Mouse (Mus musculus) embryonic facial prominence, embryonic 14.5 days (tissue): ENCODE measurements at regions not wholly inside any gene's neighbourhood (a gene's known extent, or its start where the extent isn't known, plus 50 kb on each side); places are given as distances from the start of the nearest gene placed in this dataset.

ENCODE experiments used
- ATAC-seq: fragments of 200-750 bp; cut with Nextera tagmentation; 2 replicates; pipeline ENCODE4 v1.8.0; 2017; ENCODE audit warnings: low read depth, moderate number of reproducible peaks, moderate TSS enrichment
- DNase-seq: peaks from one replicate; pipeline ENCODE4 v3.0.0-alpha.2; 2015; ENCODE audit warnings: low spot score
- H3K27ac ChIP-seq: fragments of 300-500 bp; sonication (generic); replicated peaks from 2 replicates; pipeline ENCODE4 v1.5.1; 2014; ENCODE audit warnings: low read depth, mild to moderate bottlenecking, low read length, moderate library complexity
- H3K27me3 ChIP-seq: fragments of 300-500 bp; sonication (generic); replicated peaks from 2 replicates; pipeline ENCODE4 v1.6.1; 2014; ENCODE audit warnings: low read length; ENCODE audit not compliant: control insufficient read depth, insufficient read depth
- H3K36me3 ChIP-seq: fragments of 300-500 bp; sonication (generic); 2 replicates; pipeline ENCODE4 v1.6.1; 2014; ENCODE audit warnings: low read length, mixed read lengths; ENCODE audit not compliant: control insufficient read depth, insufficient read depth
- H3K4me1 ChIP-seq: fragments of 300-500 bp; sonication (generic); 2 replicates; pipeline ENCODE4 v1.6.1; 2014; ENCODE audit warnings: antibody characterized with exemption, low read length; ENCODE audit not compliant: control insufficient read depth, insufficient read depth
- H3K4me2 ChIP-seq: fragments of 300-500 bp; sonication (generic); 2 replicates; pipeline ENCODE4 v1.6.1; 2014; ENCODE audit warnings: low read depth, mild to moderate bottlenecking, low read length, moderate library complexity, mixed read lengths
- H3K4me3 ChIP-seq: fragments of 300-500 bp; sonication (generic); 2 replicates; pipeline ENCODE4 v1.5.1; 2014; ENCODE audit warnings: low read depth, mild to moderate bottlenecking, low read length
- H3K9ac ChIP-seq: fragments of 300-500 bp; sonication (generic); 2 replicates; pipeline ENCODE4 v1.6.1; 2014; ENCODE audit warnings: low read depth, mild to moderate bottlenecking, low read length, moderate library complexity, mixed read lengths
- H3K9me3 ChIP-seq: fragments of 300-500 bp; sonication (generic); 2 replicates; pipeline ENCODE4 v1.6.1; 2016; ENCODE audit warnings: low read length; ENCODE audit not compliant: control insufficient read depth
- WGBS: fragments of 180-500 bp; shearing (Covaris S2); extraction: QIAGEN DNeasy Blood & Tissue Kit; methylation state at CpG from one replicate; pipeline ENCODE4 v1.1.7; 2014; 5-methylcytosine and 5-hydroxymethylcytosine counted together

- Histone ChIP-seq H3K27ac (no peak overlapping the region), H3K9me3 (no peaks in the 10 kb centered on the region), H3K9ac (no peak overlapping the region), H3K4me1 (no peaks in the 10 kb centered on the region; the same call in 1 of the 2 replicates), H3K4me2 (no peak overlapping the region), H3K4me3 (no peak overlapping the region), H3K36me3 (no peaks in the 10 kb centered on the region), H3K27me3 (peaks cover 9% of the 10 kb centered on the region; the same call in 1 of the 2 replicates)
- ATAC-seq (no peak), DNase-seq (no peak)
These were observed 103.9 kb upstream of the Cmc1 start for GRCm38 (mm10) chr9:118253829-118254228.

- no peaks in the 10 kb centered on the region; the same call in 1 of the 2 replicates for H3K4me1 ChIP-seq
- WGBS, result 40% methylated on average over 9 of the region's 9 CpGs
- no peak overlapping the region for H3K4me2 ChIP-seq
- DNase-seq, result no peak
- ATAC-seq, result no peak
- H3K9me3 ChIP-seq, result no peaks in the 10 kb centered on the region
- no peaks in the 10 kb centered on the region for H3K36me3 ChIP-seq
- no peak overlapping the region for H3K4me3 ChIP-seq
- H3K27ac ChIP-seq, result no peak overlapping the region
- peaks cover 9% of the 10 kb centered on the region; the same call in 1 of the 2 replicates for H3K27me3 ChIP-seq
- H3K9ac ChIP-seq, result no peak overlapping the region
These were observed 105.3 kb upstream of the Cmc1 start for GRCm38 (mm10) chr9:118255200-118255733.

- no peak overlapping the region for H3K4me2 ChIP-seq
- no peak overlapping the region for H3K4me3 ChIP-seq
- ATAC-seq (no peak), DNase-seq (peak; percentile 35)
- peaks cover 9% of the 10 kb centered on the region; the same call in 1 of the 2 replicates for H3K27me3 ChIP-seq
- no peaks in the 10 kb centered on the region for H3K9me3 ChIP-seq
- no peaks in the 10 kb centered on the region for H3K36me3 ChIP-seq
- no peak overlapping the region for H3K9ac ChIP-seq
- 18% methylated on average over 11 of the region's 11 CpGs for WGBS
- no peak overlapping the region for H3K27ac ChIP-seq
- H3K4me1 ChIP-seq, result no peaks in the 10 kb centered on the region; the same call in 1 of the 2 replicates
These were observed 105.8 kb upstream of the Cmc1 start for GRCm38 (mm10) chr9:118255751-118256266.

GRCm38 (mm10) chr9:118266298-118266697, 116.3 kb upstream of the Cmc1 start:
- H3K4me1 ChIP-seq, result no peaks in the 10 kb centered on the region
- no peak overlapping the region for H3K4me2 ChIP-seq
- no peaks in the 10 kb centered on the region for H3K36me3 ChIP-seq
- 63% methylated on average over 5 of the region's 5 CpGs for WGBS
- no peaks in the 10 kb centered on the region for H3K27me3 ChIP-seq
- H3K4me3 ChIP-seq, result no peak overlapping the region
- H3K9me3 ChIP-seq, result no peaks in the 10 kb centered on the region
- ATAC-seq, result no peak
- H3K27ac ChIP-seq, result no peak overlapping the region
- DNase-seq, result no peak
- no peak overlapping the region for H3K9ac ChIP-seq

- Histone ChIP-seq H3K27me3 (no peaks in the 10 kb centered on the region), H3K36me3 (no peaks in the 10 kb centered on the region), H3K9ac (no peak overlapping the region), H3K4me3 (no peak overlapping the region), H3K27ac (no peak overlapping the region), H3K4me1 (no peaks in the 10 kb centered on the region), H3K9me3 (0 out of 2 replicates have a peak, but pooled peaks cover 3% of the 10 kb centered on the region), H3K4me2 (no peak overlapping the region)
- 80% methylated on average over 12 of the region's 12 CpGs for WGBS
- no peak for ATAC-seq
- no peak for DNase-seq
These were observed 121.7 kb upstream of the Cmc1 start for GRCm38 (mm10) chr9:118271681-118272080.

GRCm38 (mm10) chr9:118272713-118273407, 122.9 kb upstream of the Cmc1 start:
- Histone ChIP-seq H3K4me1 (no peaks in the 10 kb centered on the region), H3K27me3 (no peaks in the 10 kb centered on the region), H3K4me3 (no peak overlapping the region), H3K4me2 (no peak overlapping the region), H3K36me3 (no peaks in the 10 kb centered on the region), H3K27ac (no peak overlapping the region), H3K9me3 (0 out of 2 replicates have a peak, but pooled peaks cover 3% of the 10 kb centered on the region), H3K9ac (no peak overlapping the region)
- 67% methylated on average over 11 of the region's 11 CpGs for WGBS
- ATAC-seq (no peak), DNase-seq (no peak)

GRCm38 (mm10) chr9:118285481-118285880, 135.5 kb upstream of the Cmc1 start:
- Histone ChIP-seq H3K9me3 (no peaks in the 10 kb centered on the region), H3K27me3 (no peaks in the 10 kb centered on the region), H3K4me3 (no peak overlapping the region), H3K36me3 (no peaks in the 10 kb centered on the region), H3K4me2 (no peak overlapping the region), H3K9ac (no peak overlapping the region), H3K27ac (no peak overlapping the region), H3K4me1 (no peaks in the 10 kb centered on the region)
- WGBS, result 61% methylated on average over 3 of the region's 3 CpGs
- ATAC-seq (no peak), DNase-seq (no peak)

- Histone ChIP-seq H3K9me3 (no peaks in the 10 kb centered on the region), H3K9ac (no peak overlapping the region), H3K36me3 (no peaks in the 10 kb centered on the region), H3K4me3 (no peak overlapping the region), H3K4me1 (no peaks in the 10 kb centered on the region), H3K27ac (no peak overlapping the region), H3K27me3 (no peaks in the 10 kb centered on the region), H3K4me2 (no peak overlapping the region)
- no peak for DNase-seq
- WGBS, result 81% methylated on average over 9 of the region's 9 CpGs
- no peak for ATAC-seq
These were observed 137.6 kb upstream of the Cmc1 start for GRCm38 (mm10) chr9:118287606-118288005.

- Histone ChIP-seq H3K4me2 (no peak overlapping the region), H3K27me3 (no peaks in the 10 kb centered on the region), H3K27ac (no peak overlapping the region), H3K4me3 (no peak overlapping the region), H3K36me3 (no peaks in the 10 kb centered on the region), H3K9me3 (no peaks in the 10 kb centered on the region), H3K4me1 (no peaks in the 10 kb centered on the region), H3K9ac (no peak overlapping the region)
- DNase-seq (no peak), ATAC-seq (no peak)
- 74% methylated on average over 10 of the region's 10 CpGs for WGBS
These were observed 142.9 kb upstream of the Cmc1 start for GRCm38 (mm10) chr9:118292836-118293235.
